Mouse (Mus musculus): ENCODE results near the gene Mospd3.

Gene Mospd3

DNA sequence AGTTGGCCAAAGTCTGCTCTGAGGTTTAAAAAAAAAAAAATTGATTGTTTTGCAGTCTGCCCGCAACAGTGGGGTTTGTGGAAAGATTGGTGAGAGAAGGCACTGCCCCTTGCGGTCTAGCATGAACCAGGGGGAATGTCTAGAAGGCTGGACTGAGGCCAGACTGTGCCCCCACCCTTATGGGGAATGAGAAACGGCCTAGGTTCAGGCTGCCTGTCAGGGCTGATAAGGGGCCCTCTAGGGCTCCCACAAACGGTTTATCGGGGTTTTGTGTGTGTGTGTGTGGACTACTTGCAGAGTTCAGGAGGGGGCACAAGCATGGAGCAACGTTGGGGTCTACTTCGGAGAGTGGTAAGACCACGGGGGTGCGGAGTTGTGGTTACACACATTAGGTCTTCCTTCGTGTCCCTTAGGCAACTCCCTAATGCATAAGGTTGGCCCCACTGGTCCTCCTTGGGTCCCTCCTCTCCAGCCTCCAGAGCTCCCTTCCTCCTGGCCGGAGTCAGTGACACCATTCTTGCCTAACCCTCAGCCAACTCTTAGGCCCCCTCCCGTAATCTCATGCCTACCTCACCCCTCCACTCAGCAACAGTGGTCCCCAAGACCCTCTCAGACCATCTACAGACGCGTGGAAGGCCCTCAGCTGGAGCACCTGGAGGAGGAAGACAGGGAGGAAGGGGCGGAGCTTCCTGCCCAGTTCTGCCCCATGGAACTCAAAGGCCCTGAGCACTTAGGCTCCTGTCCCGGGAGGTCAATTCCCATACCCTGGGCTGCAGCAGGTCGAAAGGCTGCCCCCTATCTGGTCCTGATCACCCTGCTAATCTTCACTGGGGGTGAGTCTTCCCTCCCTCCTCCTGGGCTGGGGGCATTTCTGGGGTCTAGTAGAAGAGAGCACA is 29.9 kb downstream of the Mospd3 start:
- DNase-seq: no peak

DNA sequence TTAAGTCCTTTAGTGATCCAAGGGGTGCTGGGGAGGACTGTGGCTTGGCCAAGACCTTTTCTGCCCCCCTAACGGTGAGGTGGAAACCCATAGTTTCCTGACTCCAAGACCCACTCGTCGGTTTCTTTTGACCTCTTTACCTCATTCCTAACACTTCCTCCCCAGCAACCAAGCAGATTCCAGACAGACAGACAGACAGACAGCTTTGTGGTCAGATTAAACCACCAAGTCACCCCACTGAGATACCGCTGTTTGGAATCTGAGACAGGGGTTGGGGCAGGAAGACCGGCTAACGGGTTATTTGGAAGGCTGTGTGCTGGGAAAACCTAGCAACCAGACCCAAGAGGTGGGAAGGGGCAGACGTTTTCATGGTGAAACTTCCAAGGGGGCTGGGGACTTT is 30.7 kb downstream of the Mospd3 start:
- DNase-seq: no peak

DNA sequence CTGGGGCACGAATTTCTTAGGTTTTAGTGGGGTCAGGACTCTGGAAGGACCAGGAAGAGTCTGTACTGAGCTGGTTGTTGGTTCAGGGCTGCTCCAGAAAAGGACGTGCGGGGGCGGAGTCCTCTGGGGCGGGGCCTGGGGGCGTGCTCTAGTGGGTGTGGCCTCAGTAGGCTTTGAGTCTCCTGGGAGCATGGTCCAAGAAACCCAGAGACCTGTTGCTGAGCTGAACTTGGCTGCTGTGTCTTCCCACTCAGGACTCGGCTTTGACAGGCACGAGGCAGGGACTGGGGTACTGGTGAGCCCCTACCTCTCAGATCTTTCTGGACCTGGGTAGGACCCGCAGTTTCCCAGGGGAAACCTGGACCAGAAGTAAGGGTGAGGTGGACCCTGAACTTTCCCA is 31.2 kb downstream of the Mospd3 start, which contains the start of gene Tfr2:
Gene Tfr2 (plus strand): TSS at position 176 of the 400 bp plus-strand sequence.
- peak; percentile 61 to 73 for DNase-seq

- DNase-seq: no peak
Measured at GRCm38 (mm10) chr5:137569031-137569430, 31.8 kb downstream of the Mospd3 start.

GRCm38 (mm10) chr5:137568223-137568798 is 32.5 kb downstream of the Mospd3 start:
- no peak for DNase-seq

DNA sequence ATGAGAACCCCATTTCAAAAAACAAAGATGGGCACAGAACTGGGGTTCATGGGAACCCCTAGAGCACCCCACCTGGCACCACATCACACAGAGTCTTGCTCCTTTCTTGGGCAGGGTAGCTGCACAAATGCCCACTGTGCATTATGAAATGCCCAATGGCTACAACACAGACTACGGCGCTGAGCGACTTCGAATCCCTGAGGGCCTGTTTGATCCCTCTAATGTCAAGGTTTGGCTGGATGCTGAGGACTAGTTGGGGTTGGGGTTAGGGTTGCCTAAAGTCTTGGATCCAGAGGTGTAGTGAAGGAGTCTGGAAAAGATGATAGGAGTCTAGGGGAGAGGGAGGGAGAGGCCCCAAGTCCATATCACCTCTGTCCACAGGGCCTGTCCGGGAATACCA is 34.4 kb downstream of the Mospd3 start:
- DNase-seq: no peak

DNA sequence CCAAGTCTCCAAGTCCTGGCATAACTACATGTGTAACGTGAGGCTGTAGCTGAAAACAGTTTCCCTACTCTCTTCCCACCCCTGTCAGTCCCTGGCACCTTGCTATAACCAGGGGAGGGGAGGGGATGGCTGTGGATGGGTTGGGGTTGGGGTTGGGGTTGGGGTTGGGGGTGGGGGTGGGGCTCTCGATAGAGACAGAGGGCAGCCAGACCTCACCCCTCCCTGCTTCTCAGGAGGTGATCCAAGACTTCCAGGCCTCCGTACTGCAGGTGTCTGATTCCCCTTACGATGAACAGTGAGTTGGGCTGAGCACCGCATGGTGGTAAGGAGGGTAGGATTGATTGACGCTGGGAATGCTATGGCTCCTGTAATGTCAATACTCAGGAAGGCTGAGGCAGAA is 35.1 kb downstream of the Mospd3 start:
- DNase-seq: no peak

GRCm38 (mm10) chr5:137562965-137563364 is 37.9 kb downstream of the Mospd3 start:
- no peak for DNase-seq

DNA sequence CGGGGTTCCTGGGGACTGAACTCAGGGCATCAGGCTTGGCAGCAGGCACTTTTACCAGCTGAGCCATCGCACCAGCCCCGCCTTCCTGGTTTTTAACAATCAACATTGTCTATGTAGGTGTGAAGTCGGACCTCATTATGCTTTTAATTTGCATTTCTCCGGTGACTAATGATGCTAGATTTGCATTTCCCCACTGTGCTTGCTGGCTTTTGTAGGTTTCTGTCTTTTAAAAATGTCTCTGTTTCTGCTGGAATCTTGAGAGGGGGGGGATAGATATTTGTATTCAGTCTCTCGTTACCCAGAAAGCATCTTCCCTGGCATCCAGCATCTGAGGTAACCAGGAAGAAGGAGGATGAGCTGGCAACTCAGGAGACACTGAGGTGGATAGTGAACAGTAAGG is 39.3 kb downstream of the Mospd3 start:
- no peak for DNase-seq

- DNase-seq: no peak
Measured at GRCm38 (mm10) chr5:137553898-137554297, 47.0 kb downstream of the Mospd3 start.

- peak; percentile 76 to 78 for DNase-seq
Measured at GRCm38 (mm10) chr5:137553411-137553837, 47.4 kb downstream of the Mospd3 start, which contains the start of gene Actl6b. TSS of gene Actl6b (plus strand) at chr5:137553517.

DNA sequence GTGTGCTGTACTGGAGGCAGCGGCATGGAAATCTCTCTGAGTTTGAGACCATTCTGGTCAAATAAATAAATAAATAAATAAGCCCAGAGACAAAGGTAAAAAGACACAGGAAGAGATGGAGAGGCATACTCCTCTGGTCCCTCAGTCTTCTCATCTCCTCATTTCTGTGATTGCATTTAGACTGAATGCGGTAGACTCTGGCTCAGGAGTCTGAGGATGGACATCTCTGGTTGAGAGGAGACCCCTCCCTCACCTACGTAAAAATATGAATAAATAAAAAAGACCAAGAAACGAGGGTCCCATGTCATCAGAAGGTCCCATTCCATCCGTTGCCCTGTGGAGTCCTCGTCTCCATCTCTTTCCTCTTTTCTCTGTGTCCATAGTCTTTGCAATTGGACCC is 47.9 kb downstream of the Mospd3 start:
- DNase-seq: no peak

DNA sequence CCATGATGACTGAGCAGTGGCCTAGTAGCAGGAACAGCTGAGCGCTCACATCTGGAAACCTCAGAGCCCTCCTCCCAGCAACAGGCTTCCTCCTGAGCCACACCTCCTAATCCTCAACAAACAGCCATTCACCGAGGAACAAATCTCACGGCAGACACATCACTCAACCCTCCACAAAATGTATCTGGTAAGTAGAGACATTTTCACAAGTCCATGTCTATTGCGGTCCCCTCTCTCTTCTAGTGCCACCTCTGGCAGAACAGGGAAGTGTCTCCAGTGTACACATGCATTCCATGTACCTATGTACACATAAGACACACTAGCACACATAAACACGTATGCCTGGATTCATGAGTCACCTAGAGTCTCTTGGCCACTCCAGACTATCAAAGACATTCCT is 49.7 kb downstream of the Mospd3 start:
- DNase-seq: peak in 1 of 2 experiments; percentile 24

- no peak for DNase-seq
Measured at GRCm38 (mm10) chr5:137549840-137550239, 51.0 kb downstream of the Mospd3 start.

All from lung, postnatal 4 days (tissue).